Mouse (Mus musculus) hindbrain, embryonic 14.5 days (tissue): ENCODE measurements around the gene Cdkl5. TPM values are rescaled to one million over a fixed set of nuclear protein-coding genes. Genes with fewer than 3 reads are reported as not detected.
A peak's percentile ranks its signal among the peaks of the same experiment; 100 is the strongest.

Experiments
- ATAC-seq: fragments of 200-750 bp; cut with Nextera tagmentation; 2 replicates; pipeline ENCODE4 v1.8.0; 2017; ENCODE audit warnings: moderate number of reproducible peaks, mild to moderate bottlenecking, moderate TSS enrichment, moderate library complexity; ENCODE audit not compliant: low FRiP score
- DNase-seq: peaks from one replicate; pipeline ENCODE4 v3.0.0-alpha.2; 2015; ENCODE audit warnings: low spot score
- H3K27ac ChIP-seq: fragments of 300-500 bp; sonication (generic); 2 replicates; pipeline ENCODE4 v1.5.1; 2014; ENCODE audit warnings: mild to moderate bottlenecking, moderate library complexity
- H3K27me3 ChIP-seq: fragments of 300-500 bp; sonication (generic); 2 replicates; pipeline ENCODE4 v1.6.1; 2014; ENCODE audit warnings: mild to moderate bottlenecking, low read length, mixed read lengths; ENCODE audit not compliant: control insufficient read depth, insufficient read depth
- H3K36me3 ChIP-seq: fragments of 300-500 bp; sonication (generic); replicated peaks from 2 replicates; pipeline ENCODE4 v1.6.1; 2014; ENCODE audit not compliant: control insufficient read depth, insufficient read depth
- H3K4me1 ChIP-seq: fragments of 300-500 bp; sonication (generic); replicated peaks from 2 replicates; pipeline ENCODE4 v1.6.1; 2014; ENCODE audit warnings: antibody characterized with exemption, low read length, mixed read lengths; ENCODE audit not compliant: control insufficient read depth, insufficient read depth
- H3K4me2 ChIP-seq: fragments of 300-500 bp; sonication (generic); replicated peaks from 2 replicates; pipeline ENCODE4 v1.6.1; 2014; ENCODE audit warnings: mild to moderate bottlenecking, moderate library complexity
- H3K4me3 ChIP-seq: fragments of 300-500 bp; sonication (generic); replicated peaks from 2 replicates; pipeline ENCODE4 v1.5.1; 2014; ENCODE audit warnings: mild to moderate bottlenecking, low read length
- H3K9ac ChIP-seq: fragments of 300-500 bp; sonication (generic); 2 replicates; pipeline ENCODE4 v1.6.1; 2014
- H3K9me3 ChIP-seq: fragments of 300-500 bp; sonication (generic); 2 replicates; pipeline ENCODE4 v1.6.1; 2016; ENCODE audit warnings: low read length; ENCODE audit not compliant: control insufficient read depth
- WGBS: fragments of 180-500 bp; shearing (Covaris S2); extraction: QIAGEN DNeasy Blood & Tissue Kit; methylation state at CpG from one replicate; pipeline ENCODE4 v1.1.7; 2014; 5-methylcytosine and 5-hydroxymethylcytosine counted together
- polyA plus RNA-seq: library from polyadenylated mRNA; unstranded; fragments of >200 nt; fragmentation: Nextera tagmentation; extraction: Ambion mirVana; gene quantifications from 2 replicates; pipeline ENCODE4 v1.2.1, GENCODE M21; 2014

The Cdkl5 gene
- polyA plus RNA-seq, 1 experiment from 2014 or later: 5.7 TPM

GRCm38 (mm10) chrX:160892077-160892476, 102.4 kb downstream of the Cdkl5 start:
- 48% methylated on average over 1 of the region's 1 CpGs for WGBS
- no peak for ATAC-seq
- Histone ChIP-seq H3K4me3 (no peak overlapping the region), H3K36me3 (no peaks in the 10 kb centered on the region), H3K4me1 (no peaks in the 10 kb centered on the region), H3K9me3 (no peaks in the 10 kb centered on the region), H3K27me3 (peaks cover 4% of the 10 kb centered on the region), H3K4me2 (no peak overlapping the region), H3K9ac (no peak overlapping the region), H3K27ac (no peak overlapping the region)
- no peak for DNase-seq

- H3K36me3 ChIP-seq: no peaks in the 10 kb centered on the region
- ATAC-seq (no peak), DNase-seq (no peak)
- peaks cover 19% of the 10 kb centered on the region for H3K27me3 ChIP-seq
- H3K4me1 ChIP-seq: no peaks in the 10 kb centered on the region
- H3K9me3 ChIP-seq: no peaks in the 10 kb centered on the region
- H3K4me2 ChIP-seq: no peak overlapping the region
- no peak overlapping the region for H3K27ac ChIP-seq
- WGBS: 60% methylated on average over 2 of the region's 2 CpGs
- H3K9ac ChIP-seq: no peak overlapping the region
- H3K4me3 ChIP-seq: no peak overlapping the region
These were observed 108.2 kb downstream of the Cdkl5 start for GRCm38 (mm10) chrX:160886301-160886700.

- peaks cover 21% of the 10 kb centered on the region for H3K27me3 ChIP-seq
- no peaks in the 10 kb centered on the region for H3K9me3 ChIP-seq
- H3K4me2 ChIP-seq: no peak overlapping the region
- H3K4me1 ChIP-seq: no peaks in the 10 kb centered on the region
- no peaks in the 10 kb centered on the region for H3K36me3 ChIP-seq
- ATAC-seq (no peak), DNase-seq (no peak)
- no peak overlapping the region for H3K9ac ChIP-seq
- WGBS: 76% methylated on average over 4 of the region's 4 CpGs
- H3K4me3 ChIP-seq: no peak overlapping the region
- no peak overlapping the region for H3K27ac ChIP-seq
These were observed 127.9 kb downstream of the Cdkl5 start for GRCm38 (mm10) chrX:160866576-160866975.

- Histone ChIP-seq H3K4me2 (no peak overlapping the region), H3K27ac (no peak overlapping the region), H3K4me1 (no peaks in the 10 kb centered on the region), H3K36me3 (no peaks in the 10 kb centered on the region), H3K9me3 (no peaks in the 10 kb centered on the region), H3K4me3 (no peak overlapping the region), H3K9ac (no peak overlapping the region), H3K27me3 (peaks cover 13% of the 10 kb centered on the region)
- ATAC-seq: no peak
- no peak for DNase-seq
- 50% methylated on average over 4 of the region's 4 CpGs for WGBS
These were observed 129.5 kb downstream of the Cdkl5 start for GRCm38 (mm10) chrX:160865022-160865421.

- WGBS: 53% methylated on average over 4 of the region's 4 CpGs
- Histone ChIP-seq H3K27me3 (peaks cover 13% of the 10 kb centered on the region), H3K36me3 (no peaks in the 10 kb centered on the region), H3K9me3 (no peaks in the 10 kb centered on the region), H3K9ac (no peak overlapping the region), H3K4me3 (no peak overlapping the region), H3K27ac (no peak overlapping the region), H3K4me2 (no peak overlapping the region), H3K4me1 (no peaks in the 10 kb centered on the region)
- ATAC-seq (peak; percentile 31; the same call in 1 of the 2 replicates), DNase-seq (no peak)
These were observed 130.7 kb downstream of the Cdkl5 start for GRCm38 (mm10) chrX:160863689-160864383.

GRCm38 (mm10) chrX:160808226-160808625, 186.3 kb downstream of the Cdkl5 start:
- H3K9ac ChIP-seq: no peak overlapping the region
- H3K27ac ChIP-seq: no peak overlapping the region
- 87% methylated on average over 7 of the region's 7 CpGs for WGBS
- no peak overlapping the region for H3K4me2 ChIP-seq
- no peaks in the 10 kb centered on the region for H3K4me1 ChIP-seq
- H3K27me3 ChIP-seq: peaks cover 24% of the 10 kb centered on the region; the same call in 1 of the 2 replicates
- no peaks in the 10 kb centered on the region; the same call in 1 of the 2 replicates for H3K36me3 ChIP-seq
- H3K4me3 ChIP-seq: no peak overlapping the region
- DNase-seq: no peak
- H3K9me3 ChIP-seq: no peaks in the 10 kb centered on the region
- no peak for ATAC-seq

- WGBS: 80% methylated on average over 4 of the region's 4 CpGs
- no peaks in the 10 kb centered on the region for H3K9me3 ChIP-seq
- no peak overlapping the region for H3K9ac ChIP-seq
- peaks cover 14% of the 10 kb centered on the region; the same call in 1 of the 2 replicates for H3K27me3 ChIP-seq
- ATAC-seq (no peak), DNase-seq (no peak)
- no peaks in the 10 kb centered on the region for H3K4me1 ChIP-seq
- H3K4me3 ChIP-seq: no peak overlapping the region
- no peak overlapping the region for H3K27ac ChIP-seq
- H3K4me2 ChIP-seq: no peak overlapping the region
- no peaks in the 10 kb centered on the region; the same call in 1 of the 2 replicates for H3K36me3 ChIP-seq
These were observed 189.9 kb downstream of the Cdkl5 start for GRCm38 (mm10) chrX:160804409-160805150.

GRCm38 (mm10) chrX:160794920-160795319, 199.6 kb downstream of the Cdkl5 start:
- Histone ChIP-seq H3K27ac (no peak overlapping the region), H3K4me3 (no peak overlapping the region), H3K4me1 (no peaks in the 10 kb centered on the region), H3K36me3 (no peaks in the 10 kb centered on the region), H3K9ac (no peak overlapping the region), H3K4me2 (no peak overlapping the region), H3K27me3 (no peaks in the 10 kb centered on the region; the same call in 1 of the 2 replicates), H3K9me3 (no peaks in the 10 kb centered on the region)
- 92% methylated on average over 4 of the region's 4 CpGs for WGBS
- no peak for DNase-seq
- ATAC-seq: no peak

- 80% methylated on average over 5 of the region's 5 CpGs for WGBS
- no peaks in the 10 kb centered on the region for H3K36me3 ChIP-seq
These were observed 212.2 kb downstream of the Cdkl5 start for GRCm38 (mm10) chrX:160782276-160782675.

More at GRCm38 (mm10) chrX:160782276-160782675, 212.2 kb downstream of the Cdkl5 start:
- DNase-seq (no peak), ATAC-seq (no peak)
- Histone ChIP-seq H3K4me2 (no peak overlapping the region), H3K9me3 (no peaks in the 10 kb centered on the region), H3K4me1 (no peaks in the 10 kb centered on the region), H3K27ac (no peak overlapping the region), H3K9ac (no peak overlapping the region), H3K27me3 (no peaks in the 10 kb centered on the region; the same call in 1 of the 2 replicates), H3K4me3 (no peak overlapping the region)
